Mouse (Mus musculus) testis, adult 10 weeks (tissue): ENCODE measurements around the gene Tlx2. TPM values are rescaled to one million over a fixed set of nuclear protein-coding genes. Genes with fewer than 3 reads are reported as not detected.

Source experiments
- polyA plus RNA-seq: library from polyadenylated mRNA; stranded (reverse); fragments of 350-450 nt; fragmentation: Illumina TruSeq; extraction: RNeasy Lipid Tissue Mini Kit (QIAGEN cat#74804); gene quantifications from one replicate; pipeline ENCODE4 v1.2.3, GENCODE M21; 2014; ENCODE audit warnings: low read depth, low replicate concordance

Tlx2 gene
- not detected for polyA plus RNA-seq

GRCm38 (mm10) chr6:83070247-83070310, at the start of gene Tlx2:
Tlx2 (minus strand) TSS chr6:83070293.

GRCm38 (mm10) chr6:83115011-83115671, 45.0 kb upstream of the Tlx2 start, which contains the start of gene Mogs:
Mogs (plus strand) TSS chr6:83115496.

GRCm38 (mm10) chr6:83108762-83109668, 38.9 kb upstream of the Tlx2 start, which contains the start of gene Mrpl53:
Mrpl53 (plus strand) TSS chr6:83109040.

GRCm38 (mm10) chr6:83101316-83101687, 31.2 kb upstream of the Tlx2 start, which contains the start of the genes Ccdc142 and Gm42688:
Ccdc142 (plus strand) TSS chr6:83101601.
Gm42688 (plus strand) TSS chr6:83101617.

GRCm38 (mm10) chr6:83086121-83087035, 16.3 kb upstream of the Tlx2 start, which contains the start of gene Lbx2:
Lbx2 (plus strand) TSS chr6:83086367.

GRCm38 (mm10) chr6:83077630-83078323, 7.7 kb upstream of the Tlx2 start, which contains the start of gene Pcgf1:
Pcgf1 (plus strand) TSS chr6:83077869.

GRCm38 (mm10) chr6:83057790-83058189, 12.3 kb downstream of the Tlx2 start, which contains the start of gene Dqx1:
Dqx1 (plus strand) TSS chr6:83057844.

GRCm38 (mm10) chr6:83054871-83055431, 15.1 kb downstream of the Tlx2 start, which contains the start of gene Htra2:
Htra2 (minus strand) TSS chr6:83055273.

GRCm38 (mm10) chr6:83054074-83054851, 15.8 kb downstream of the Tlx2 start, which contains the start of gene Aup1:
Aup1 (plus strand) TSS chr6:83054521.

GRCm38 (mm10) chr6:83033249-83034185, 36.6 kb downstream of the Tlx2 start, which contains the start of the genes Dok1 and Loxl3:
Dok1 (minus strand) TSS chr6:83033471.
Loxl3 (plus strand) TSS chr6:83034173.

Other genes starting within 250 kb of the Tlx2 start
- gene Sema4f, start 130.5 kb downstream of the Tlx2 start, polyA plus RNA-seq: 0.15 TPM
- 28.5 TPM for gene M1ap, start 123.4 kb downstream of the Tlx2 start, polyA plus RNA-seq
- gene Dok1, start 36.8 kb downstream of the Tlx2 start, polyA plus RNA-seq: not detected
- 0.42 TPM for gene Loxl3, start 36.1 kb downstream of the Tlx2 start, polyA plus RNA-seq
- 6.2 TPM for gene Aup1, start 15.8 kb downstream of the Tlx2 start, polyA plus RNA-seq
- 2.4 TPM for gene Htra2, start 15.0 kb downstream of the Tlx2 start, polyA plus RNA-seq
- gene Dqx1, start 12.4 kb downstream of the Tlx2 start, polyA plus RNA-seq: 0.08 TPM
- 13.1 TPM for gene Pcgf1, start 7.6 kb upstream of the Tlx2 start, polyA plus RNA-seq
- gene Lbx2, start 16.1 kb upstream of the Tlx2 start, polyA plus RNA-seq: not detected
- gene Ccdc142, start 31.3 kb upstream of the Tlx2 start, polyA plus RNA-seq: not detected
- 2.6 TPM for gene Gm42688, start 31.3 kb upstream of the Tlx2 start, polyA plus RNA-seq
- gene Mrpl53, start 38.7 kb upstream of the Tlx2 start, polyA plus RNA-seq: 46.1 TPM
- gene Mogs, start 45.2 kb upstream of the Tlx2 start, polyA plus RNA-seq: 0.87 TPM
- gene Wbp1, start 51.3 kb upstream of the Tlx2 start, polyA plus RNA-seq: 3.4 TPM
- gene Ino80b, start 55.1 kb upstream of the Tlx2 start, polyA plus RNA-seq: 1.1 TPM
- gene Rtkn, start 65.2 kb upstream of the Tlx2 start, polyA plus RNA-seq: 0.28 TPM
- gene Wdr54, start 86.1 kb upstream of the Tlx2 start, polyA plus RNA-seq: 1.5 TPM
- 2.4 TPM for gene 1700003E16Rik, start 86.1 kb upstream of the Tlx2 start, polyA plus RNA-seq
- gene Dctn1, start 95.6 kb upstream of the Tlx2 start, polyA plus RNA-seq: 11.3 TPM
- gene Slc4a5, start 149.5 kb upstream of the Tlx2 start, polyA plus RNA-seq: 0.66 TPM